Mouse (Mus musculus) forelimb bud, embryonic 11.5 days (tissue): Measurements from ENCODE around the gene Pax4.

Experiments used
- DNase-seq: peaks from one replicate; pipeline ENCODE4 v3.0.0-alpha.2; 2012; ENCODE audit warnings: low read depth, low spot score

Gene Pax4

DNA sequence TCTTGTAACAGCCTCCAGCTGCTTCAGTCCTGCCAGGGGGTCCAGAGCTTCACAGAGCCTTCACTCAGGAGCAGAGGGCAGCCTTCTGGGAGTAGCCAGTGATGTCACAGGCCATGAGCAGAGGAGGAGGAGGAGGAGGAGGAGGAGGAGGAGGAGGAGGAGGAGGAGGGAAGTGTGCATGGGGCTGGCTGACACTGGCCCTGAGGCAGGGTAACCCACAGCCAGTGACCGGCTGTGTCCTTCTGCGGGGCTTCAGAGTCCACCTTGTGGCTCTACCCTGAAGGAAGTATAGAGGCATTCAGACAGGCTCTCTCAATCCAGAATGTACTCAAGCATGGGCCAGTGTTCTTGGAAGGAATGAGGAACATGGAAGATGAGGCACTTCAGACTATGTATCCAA lies at the start of gene Pax4:
Pax4 (minus strand) TSS at position 101 of the 400 bp plus-strand sequence.
- no peak for DNase-seq

DNA sequence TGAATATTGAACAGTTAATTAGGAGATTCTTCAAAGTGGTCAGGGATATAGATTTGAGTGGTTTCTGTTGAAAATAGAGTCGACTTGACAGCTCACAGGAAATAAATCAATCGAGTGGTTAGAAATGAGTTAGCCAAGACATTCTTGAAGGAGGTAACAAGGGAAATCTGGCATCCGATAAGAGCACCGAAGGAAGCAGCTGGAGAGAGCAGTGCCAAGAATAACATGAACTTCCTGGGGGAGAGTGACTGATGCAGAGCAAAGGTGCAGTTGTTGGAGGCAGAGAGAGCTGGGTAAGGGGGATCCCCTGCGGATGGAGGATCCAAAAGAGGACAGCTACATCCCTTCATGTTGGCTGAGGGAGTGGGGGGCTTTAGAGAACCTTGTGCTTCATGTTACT lies 48.7 kb upstream of the Pax4 start:
- DNase-seq = no peak

DNA sequence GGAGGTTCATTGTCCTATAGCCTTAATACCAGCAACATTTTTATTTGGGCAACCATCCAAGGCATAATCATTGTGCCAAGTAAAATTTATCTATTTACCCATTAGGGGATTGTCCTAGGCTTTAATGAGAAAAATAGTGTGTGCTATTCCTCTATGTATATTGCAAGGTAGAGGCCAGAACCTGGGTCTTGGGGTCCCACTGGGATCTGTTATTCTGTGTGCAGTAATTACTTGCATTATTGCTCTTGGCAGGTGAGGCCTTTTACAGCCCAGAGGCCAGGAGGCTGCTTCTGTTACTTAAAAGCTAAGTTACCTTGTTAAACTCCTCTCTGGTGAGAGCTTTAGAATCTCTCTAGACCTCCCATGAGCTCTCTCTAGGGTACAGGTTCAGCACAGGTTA lies 42.0 kb upstream of the Pax4 start:
- no peak for DNase-seq

DNA sequence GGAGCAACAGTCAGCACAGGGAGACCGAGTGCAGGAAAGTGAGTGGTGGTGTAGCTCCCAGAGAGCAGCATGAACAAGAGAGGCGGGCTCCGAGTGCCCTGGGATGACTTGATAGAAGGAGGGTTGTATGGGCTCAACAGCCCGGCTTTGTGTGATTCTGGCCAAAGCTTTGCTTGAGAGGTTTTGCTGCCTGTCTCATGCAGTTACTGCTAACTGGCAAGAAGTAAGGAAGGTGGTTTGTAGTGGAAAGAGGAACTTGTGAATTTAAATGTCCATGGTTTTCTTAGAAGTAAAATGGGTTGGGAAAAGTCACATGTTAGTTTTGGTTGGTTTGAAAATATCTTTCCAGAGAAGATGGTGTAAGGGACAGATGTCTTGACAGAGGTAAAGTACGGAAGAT lies 41.5 kb upstream of the Pax4 start:
- DNase-seq = no peak

DNA sequence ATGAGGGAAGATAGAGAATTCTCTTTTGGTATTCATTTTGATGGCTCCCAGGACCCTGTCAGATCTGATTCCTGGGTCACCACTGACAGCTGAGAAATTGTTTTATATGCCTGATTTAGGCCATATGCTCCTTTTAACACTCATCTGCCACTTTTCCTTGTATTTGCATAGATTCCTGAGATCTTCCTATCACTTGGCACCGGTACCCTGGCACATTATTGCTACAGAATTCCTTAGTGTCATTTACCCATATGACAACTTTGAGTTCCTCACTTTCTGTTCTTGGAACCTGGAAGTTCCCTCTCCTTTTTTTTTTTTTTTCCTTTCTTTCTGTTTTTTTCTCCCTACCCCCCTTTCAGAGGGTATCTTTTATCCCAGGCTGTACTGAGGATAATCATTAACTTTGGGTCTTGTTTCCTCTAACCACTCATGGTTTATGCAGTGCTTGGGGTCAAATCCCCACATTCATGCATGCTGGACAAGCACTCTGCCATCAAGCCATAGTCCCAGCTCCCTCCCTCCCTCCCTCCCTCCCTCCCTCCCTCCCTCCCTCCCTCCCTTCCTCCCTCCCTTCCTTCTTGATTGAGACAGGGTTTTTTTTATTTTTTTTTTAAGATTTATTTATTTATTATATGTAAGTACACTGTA lies 39.2 kb upstream of the Pax4 start:
- DNase-seq = no peak

DNA sequence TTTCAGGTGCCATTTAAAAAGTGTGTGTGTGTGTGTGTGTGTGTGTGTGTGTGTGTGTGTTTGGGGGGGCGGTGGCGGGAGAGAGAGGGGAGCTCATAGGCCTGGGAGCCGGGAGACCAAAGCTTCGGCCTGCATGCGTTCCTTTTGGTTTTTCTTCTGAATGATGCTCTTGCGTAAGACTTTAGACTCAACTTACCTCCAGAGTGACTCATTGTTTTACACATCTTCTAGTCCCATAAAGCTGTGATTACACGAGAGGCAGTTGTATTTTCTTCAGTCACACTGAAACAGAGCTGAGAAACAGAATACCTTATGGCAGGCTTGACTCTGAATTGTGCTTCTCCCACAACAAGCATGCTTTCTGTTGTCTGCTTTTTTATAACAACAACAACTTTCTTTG lies 37.8 kb upstream of the Pax4 start:
- DNase-seq = no peak

DNA sequence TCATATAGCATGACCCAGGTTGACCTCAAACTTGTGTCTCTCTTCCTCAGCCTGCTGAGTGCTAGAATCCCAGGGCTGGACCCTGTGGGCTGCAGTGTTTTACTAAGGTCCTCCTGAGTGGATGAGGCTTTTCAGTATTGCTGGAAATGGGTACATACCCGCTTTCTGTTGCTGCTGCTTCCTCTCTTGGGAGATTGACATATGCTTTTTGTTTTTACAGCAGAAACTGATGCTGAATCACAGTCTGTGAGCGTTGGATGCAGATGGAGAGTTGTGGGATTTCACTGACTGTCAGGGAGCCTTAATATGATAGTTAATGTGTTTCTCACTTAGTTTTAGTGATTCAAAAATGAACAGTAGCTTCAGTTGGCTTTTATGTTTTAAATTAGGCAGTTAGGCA lies 37.3 kb upstream of the Pax4 start:
- no peak for DNase-seq

DNA sequence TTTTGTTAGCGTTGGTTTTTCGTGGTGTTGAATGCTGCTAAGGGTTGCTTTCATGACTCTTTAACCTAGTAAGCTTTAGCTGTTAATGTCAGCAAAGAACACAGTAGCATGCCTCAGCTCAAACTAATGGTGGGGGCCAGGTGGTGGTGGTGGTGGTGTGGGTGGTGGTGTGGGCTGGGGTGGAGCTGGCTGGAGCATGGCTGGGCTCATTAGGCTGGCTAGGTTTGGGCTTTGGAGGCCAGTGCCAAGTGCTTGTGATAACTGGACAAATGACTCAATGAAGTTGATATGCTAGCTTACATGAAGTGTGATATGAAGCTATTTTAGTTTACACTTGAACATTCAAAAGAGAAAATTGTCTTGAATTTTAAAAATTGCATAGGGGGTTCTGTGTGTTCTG lies 36.9 kb upstream of the Pax4 start:
- no peak for DNase-seq

DNA sequence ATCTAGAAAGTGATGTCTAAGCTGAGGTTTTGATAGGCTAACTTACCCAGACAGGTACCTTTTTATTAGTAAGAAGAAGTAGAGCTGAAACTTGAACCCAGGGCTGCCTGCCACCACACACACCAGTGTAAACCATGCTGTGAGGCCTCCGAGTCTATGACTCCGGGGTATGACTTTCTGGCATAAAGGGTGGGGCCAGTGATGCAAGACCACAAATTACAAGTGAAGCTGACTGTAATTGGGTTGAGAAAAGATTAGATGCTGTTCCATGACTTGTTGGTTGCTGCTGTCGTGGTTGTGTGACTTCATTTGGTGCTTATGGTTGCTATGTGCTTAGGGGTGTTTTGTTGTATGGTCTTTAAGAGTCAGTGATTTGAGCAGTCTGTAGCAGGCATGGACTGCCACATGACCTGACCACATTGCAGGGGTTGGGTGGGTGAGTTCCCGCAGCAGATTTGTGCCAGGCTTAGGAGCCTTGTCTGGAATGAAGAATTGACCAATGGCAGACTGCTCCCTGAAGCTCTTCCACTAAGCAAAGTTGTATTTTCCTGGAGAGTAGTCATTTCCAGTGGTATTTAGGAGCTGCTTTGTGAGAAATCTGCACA lies 33.7 kb upstream of the Pax4 start:
- no peak for DNase-seq

DNA sequence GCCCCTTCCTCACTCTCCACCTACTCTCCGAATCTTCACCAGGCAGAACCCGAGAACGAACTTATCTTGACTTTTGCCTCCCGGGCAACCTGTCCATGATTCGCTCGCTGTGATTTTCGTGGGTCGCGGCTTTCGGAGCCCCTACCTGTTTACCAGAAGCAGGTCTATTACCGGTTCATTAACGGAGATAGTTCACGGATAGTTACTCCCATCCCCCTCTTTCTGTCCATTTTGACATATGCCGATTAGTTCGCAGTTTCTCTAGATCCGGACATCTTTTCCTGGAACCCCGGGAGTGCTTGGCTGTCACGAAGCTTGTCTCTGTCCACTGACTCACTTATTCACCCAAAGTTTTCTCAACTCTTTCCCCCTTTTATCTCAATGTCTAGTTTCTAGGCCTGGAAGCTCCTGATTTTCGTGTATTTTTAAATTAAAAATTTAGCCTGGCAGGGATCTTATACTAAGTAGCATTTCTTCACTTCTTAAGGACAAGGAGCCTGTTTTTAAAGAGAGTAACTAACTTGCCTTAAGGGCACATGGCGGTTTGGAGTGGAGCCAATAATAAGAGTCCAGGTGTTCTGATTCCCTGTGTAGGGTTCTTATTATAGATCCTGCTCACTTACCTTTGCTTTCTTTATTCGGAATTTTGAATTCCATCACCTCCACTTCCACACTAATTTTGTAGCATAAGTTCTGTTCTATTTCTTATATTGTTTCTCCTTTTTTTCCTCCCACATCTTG lies 31.8 kb upstream of the Pax4 start:
- no peak for DNase-seq

DNA sequence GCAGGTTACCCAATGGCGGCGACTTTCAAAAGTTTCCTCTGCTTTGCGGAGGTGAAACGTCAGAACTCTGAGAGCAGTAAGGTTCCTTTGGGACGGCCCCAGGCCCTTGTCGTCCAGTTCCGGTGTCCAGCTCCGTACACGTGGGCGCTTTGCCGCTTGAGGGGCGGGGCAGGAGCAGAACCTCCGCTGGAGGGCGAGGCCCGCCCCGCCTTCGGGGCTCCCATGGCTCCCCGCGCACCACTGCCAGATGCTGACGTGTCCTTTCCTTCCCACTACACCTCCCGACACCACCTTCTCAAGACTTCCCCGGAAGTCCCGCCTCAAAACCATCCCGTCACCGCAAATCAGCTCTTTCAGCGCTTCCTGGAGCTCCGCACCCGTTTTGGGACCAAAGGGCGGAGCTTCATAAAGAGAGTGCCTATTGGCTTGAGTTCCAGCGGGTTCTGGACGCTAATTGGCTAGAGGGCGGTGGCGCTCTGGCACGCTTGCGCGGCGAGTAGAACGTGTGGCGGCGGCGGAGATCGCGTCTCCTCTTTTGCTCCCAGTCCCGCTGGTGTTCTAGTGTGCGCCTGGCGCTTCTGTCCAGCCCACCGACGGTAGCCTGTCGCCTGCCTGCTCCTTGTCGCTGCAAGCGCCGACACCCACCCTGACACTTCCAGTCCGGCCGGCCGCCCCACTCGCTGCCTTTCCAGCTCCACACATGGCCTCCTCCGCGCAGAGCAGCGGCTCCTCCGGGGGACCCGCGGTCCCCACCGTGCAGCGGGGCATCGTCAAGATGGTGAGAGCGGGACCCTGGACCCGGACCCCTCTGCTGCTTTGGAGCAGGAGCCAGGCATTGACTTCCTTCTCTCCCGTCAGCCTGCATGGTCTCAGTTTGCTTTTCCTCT lies 31.0 kb upstream of the Pax4 start:
- peak; percentile 100 for DNase-seq

DNA sequence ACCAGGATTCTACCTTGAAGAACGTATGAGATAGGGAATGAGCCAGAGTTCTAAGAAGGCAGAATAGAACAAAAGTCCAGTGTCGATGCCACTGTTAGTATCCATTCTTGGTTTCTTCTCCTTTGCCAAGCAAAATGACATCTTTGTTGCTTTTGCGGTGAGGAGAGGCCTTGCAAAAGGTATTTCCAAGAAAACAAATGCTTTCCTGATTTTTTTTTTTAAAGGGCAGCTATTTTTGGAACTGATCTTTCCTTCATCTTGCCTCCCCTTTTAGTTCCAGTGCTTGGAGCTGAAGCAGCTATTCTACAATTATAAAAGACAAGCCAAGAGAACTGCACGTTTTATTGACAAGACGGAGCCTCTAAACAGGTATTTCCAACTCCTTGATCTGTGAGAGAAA lies 25.7 kb upstream of the Pax4 start, which contains the start of gene Snd1:
Snd1 (plus strand) TSS at position 301 of the 400 bp plus-strand sequence.
- DNase-seq = no peak

DNA sequence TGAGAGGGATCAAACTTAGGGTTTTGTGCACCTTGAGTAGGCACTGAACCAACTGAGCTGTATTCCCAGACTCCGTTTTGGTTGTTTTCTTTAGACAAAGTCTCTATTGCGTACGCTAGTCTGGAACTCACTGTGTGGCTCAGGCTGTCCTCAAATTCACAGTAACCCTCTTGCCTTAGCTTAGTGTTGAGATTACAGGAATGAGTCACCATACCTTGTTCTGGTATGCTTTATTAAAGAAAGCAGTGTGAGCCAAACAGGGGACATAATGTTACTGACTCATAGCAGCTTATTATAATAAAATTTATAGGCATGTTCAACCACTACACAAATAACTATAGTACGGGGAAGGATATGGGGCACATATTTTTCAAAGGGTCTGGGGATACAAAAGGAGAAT lies 25.1 kb upstream of the Pax4 start:
- no peak for DNase-seq

DNA sequence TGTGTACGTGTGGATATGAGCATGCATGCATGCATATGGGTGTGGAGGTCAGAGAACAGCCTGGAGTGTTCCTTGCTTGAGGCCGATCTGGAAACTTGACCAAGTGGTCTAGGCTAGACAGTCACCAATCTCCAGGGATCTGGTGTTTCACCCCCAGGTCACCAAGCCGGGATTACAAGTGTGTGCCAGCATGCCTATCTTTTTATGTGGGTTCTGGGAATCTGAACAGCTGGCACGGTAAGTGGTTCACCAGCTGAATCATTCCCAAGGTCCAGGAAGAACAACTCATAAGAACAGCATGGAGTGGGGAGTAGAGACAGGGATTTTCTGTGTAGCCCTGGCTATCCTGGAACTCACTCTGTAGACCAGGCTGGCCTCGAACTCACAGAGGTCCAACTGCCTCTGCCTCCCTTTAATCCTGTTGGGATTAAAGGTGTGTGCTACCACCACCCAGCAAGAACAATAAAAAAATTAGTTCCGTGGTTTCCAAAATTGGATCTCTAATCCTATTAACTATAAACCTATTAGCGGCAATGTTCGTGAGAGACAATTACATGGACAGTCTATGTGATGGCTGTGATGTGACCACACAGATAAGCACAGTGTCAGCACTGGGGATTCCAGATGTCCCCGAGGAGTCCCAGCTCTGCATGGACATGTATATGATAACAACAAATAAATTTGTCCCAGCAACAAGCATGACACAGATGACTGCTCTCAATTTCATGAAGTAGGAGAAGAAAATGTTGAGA lies 22.3 kb upstream of the Pax4 start:
- DNase-seq = no peak

DNA sequence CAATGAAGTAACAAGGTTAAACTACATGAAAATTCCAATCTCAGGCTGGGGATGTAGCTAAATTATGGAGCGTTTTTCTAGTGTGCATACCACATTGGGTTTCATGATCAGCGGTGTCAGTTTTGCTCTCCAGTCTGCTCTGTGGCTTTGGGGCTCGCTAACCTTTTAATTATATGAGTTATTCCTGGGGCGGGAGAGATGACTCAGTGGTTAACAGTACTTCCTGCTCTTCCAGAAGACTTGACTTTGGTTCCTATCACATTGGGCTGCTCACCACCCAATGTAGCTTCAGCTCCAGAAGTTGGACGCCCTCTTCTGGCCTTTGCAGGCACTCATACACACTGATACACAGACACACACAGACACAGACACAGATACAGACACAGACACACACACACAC lies 21.5 kb upstream of the Pax4 start:
- no peak for DNase-seq

DNA sequence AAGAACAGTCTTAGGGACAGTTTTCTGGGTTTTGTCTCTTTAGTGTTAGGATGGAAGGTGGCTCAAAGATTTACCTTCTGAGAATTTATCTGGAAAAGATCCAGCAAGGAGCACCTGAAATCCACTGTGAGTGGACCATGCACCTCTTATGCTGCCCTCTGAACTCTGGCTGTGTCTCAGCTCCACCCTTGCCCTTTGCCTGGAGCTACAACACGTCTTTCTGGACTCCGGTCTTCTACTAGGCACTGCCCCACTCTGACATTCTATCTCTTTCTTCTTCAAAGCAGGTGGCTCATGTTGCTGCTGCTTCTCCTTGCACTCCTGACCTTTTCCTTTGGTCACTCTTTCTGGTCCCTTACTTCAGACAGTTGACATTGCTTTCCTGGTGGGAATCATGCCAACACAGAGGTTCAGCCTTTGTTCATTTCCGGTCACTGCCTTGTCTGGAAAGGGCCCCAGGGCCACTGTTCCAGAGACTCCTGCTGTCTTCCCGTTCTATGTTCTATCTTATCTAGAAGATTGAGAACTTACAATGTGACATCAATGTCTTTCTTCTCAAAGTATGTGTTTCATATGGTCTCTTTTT lies 21.0 kb upstream of the Pax4 start:
- no peak for DNase-seq

DNA sequence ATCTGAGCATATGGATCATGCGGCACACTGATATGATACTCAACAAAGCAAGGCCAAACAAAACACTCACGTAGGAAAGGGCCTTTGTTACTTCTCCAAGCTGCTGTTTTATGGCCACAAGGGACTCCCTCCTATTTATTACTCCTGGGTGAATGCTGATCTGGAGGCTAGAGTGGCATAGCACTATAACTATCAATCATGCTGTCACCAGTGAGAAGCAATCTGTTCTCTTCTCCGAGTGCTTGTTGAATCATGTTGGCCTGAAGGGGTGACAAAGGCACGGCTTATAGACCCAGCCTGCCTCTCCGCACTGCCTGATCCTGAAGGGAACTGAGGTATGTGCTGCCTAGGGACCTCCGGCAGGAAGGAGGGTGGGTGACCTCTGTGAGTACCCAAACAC lies 15.5 kb upstream of the Pax4 start:
- DNase-seq = no peak

DNA sequence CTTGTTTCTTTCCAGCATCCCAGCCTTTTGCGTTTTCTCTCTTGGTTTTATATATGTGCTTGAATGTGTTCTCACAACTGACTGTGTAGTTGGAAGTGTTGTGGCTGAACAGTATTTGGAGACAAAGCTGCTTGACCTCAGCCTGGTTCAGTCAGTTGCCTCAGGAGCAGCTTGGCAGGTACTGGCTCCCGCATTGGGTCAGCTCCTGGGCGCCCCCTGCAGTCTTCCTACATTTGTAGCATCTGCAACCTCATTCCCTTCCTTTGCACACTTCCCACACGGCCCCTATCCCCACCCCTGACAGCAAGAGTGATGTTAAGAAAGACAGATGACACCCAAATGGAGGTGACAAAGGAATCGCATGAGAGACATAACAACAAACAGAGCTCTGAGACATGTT lies 11.4 kb upstream of the Pax4 start:
- DNase-seq = no peak

DNA sequence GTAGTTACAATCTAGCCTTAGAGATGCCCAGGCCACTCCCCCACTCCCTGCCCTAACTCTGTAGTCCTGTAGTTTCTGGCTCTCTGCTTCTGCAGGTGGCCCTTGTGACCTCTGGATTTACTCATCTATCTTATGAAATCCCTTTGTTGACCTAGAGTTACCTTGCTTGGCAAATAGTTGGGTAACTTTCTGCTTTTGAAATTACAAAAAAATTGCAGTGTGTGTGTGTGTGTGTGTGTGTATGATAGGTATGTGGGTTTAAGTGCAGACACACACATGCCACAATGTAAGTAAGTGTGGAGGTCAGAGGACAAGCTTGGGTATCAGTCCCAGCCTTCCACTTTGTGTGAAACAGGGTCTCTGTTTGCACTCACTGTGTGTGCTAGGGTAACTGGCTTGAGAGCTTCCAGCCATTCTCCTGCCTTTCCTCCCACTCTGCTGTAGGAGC lies 10.1 kb upstream of the Pax4 start:
- DNase-seq = no peak

DNA sequence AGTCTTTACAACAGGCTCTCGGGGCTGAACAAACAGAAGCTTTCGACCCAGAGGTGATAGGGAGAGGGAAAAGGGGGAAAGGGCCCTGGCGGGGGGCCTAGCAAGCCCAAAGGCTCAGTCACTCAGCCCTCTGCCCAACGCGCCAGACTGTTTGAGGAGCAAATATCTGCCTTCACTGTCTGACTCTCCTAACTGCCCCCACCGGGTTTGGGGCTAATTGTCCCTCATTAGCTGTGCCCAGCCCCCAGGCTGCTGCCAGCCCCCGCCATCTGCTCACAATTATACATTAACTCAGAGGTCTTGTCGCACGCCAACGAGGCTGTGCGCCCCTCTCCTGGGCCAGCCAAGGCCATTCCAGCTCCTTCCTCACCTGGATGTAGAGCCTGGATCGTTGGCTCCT lies 1.8 kb upstream of the Pax4 start:
- DNase-seq = peak; percentile 9

DNA sequence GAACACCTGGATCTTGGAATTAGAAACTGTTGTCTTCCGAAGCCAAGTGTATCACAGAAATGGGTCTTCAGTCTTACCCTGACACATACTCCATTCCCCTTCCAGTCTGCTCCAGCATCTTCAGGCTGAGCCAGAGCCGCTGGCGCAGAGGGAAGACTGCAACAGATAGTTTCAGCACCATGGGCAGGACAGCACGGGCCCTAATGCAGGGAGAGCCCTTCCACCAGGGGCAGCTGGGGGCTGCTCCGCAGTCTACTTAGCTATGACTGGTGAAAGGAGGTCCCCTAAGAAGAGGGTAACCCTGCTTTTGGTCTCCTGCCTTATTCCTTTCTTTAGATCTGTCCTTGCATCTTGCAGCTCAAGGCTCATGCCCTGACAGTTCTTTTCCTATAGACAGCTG lies 1.3 kb upstream of the Pax4 start:
- peak; percentile 21 for DNase-seq
